Mouse (Mus musculus) liver, postnatal 0 days (tissue): ENCODE measurements around the gene Scgb1a1.

Source experiments
- CTCF ChIP-seq: sonication (generic); IDR thresholded peaks from 2 replicates; pipeline ENCODE4 v1.5.1; 2016; ENCODE audit warnings: antibody characterized with exemption, low read depth
- EP300 ChIP-seq: IDR thresholded peaks from 2 replicates; pipeline ENCODE4 v1.6.1; 2016; ENCODE audit warnings: antibody characterized with exemption, low read depth, mild to moderate bottlenecking

- no peak for TF ChIP-seq CTCF
- no peak for TF ChIP-seq EP300
These were observed 28.8 kb downstream of the Scgb1a1 start for GRCm38 (mm10) chr19:9058944-9059343.
